In genomic region chr17:24155742-24156141, GRCm38 (mm10) we compare ENCODE assay signal across 14 mouse cellular contexts. TPM values are rescaled to one million over a fixed set of nuclear protein-coding genes. Genes with fewer than 3 reads are reported as not detected.
"Had no signal": no experiment of that assay in that cellular context is flagged by ENCODE, and none has a peak within 500 bp of the region (broad histone marks: within the 10 kb centered on the region; RNA-seq: fewer than 3 reads in every experiment).

No protein-coding gene starts in this region.

- DNase-seq: left cerebral cortex, postnatal 4 days; liver; liver, embryonic 13.5 days; liver, postnatal 0 days; lung, adult 18-20 months; lung, adult 2 months; lung, embryonic 14.5 days; lung, postnatal 10 days; lung, postnatal 14 days; lung, postnatal 36 days; lung, postnatal 4 days; midbrain, embryonic 14.5 days had no signal

RNA-seq across cellular contexts. Expression of gene Ntn3, which starts 53.6 kb away (rescaled TPM):
- total RNA-seq: megakaryocyte, adult 5-6 weeks; monocyte, adult 5-6 weeks had no signal
